Mouse (Mus musculus) skeletal muscle tissue, postnatal 0 days (tissue): Measurements from ENCODE around the gene Ciao1. TPM values are rescaled to one million over a fixed set of nuclear protein-coding genes. Genes with fewer than 3 reads are reported as not detected.

Experiments used
- polyA plus RNA-seq: library from polyadenylated mRNA; unstranded; fragments of >200 nt; fragmentation: Nextera tagmentation; extraction: Ambion mirVana; gene quantifications from 2 replicates; pipeline ENCODE4 v1.2.1, GENCODE M21; 2015

Ciao1 gene
- 57.0 and 59.0 TPM in 2 replicates for polyA plus RNA-seq

GRCm38 (mm10) chr2:127247592-127248333 is at the start of gene Ciao1, which contains the start of gene Tmem127:
Ciao1 (minus strand) TSS chr2:127247816.
Tmem127 (plus strand) TSS chr2:127247908.

GRCm38 (mm10) chr2:127269491-127270299 is 22.1 kb upstream of the Ciao1 start, which contains the start of gene Stard7:
Stard7 (plus strand) TSS chr2:127270218.

GRCm38 (mm10) chr2:127207547-127208451 is 39.8 kb downstream of the Ciao1 start, which contains the start of the genes 1810024B03Rik and Snrnp200:
1810024B03Rik (minus strand) TSS chr2:127208280.
Snrnp200 (plus strand) TSS chr2:127208386.

Other genes with a start within 250 kb of the Ciao1 start
- gene Ap4e1, start 239.1 kb downstream of the Ciao1 start, polyA plus RNA-seq, result 5.2 and 6.1 TPM in 2 replicates
- gene Blvra, start 177.2 kb downstream of the Ciao1 start, polyA plus RNA-seq, result 24.0 and 30.8 TPM in 2 replicates
- 14.4 and 16.8 TPM in 2 replicates for gene Ncaph, start 113.9 kb downstream of the Ciao1 start, polyA plus RNA-seq
- gene Itpripl1, start 104.4 kb downstream of the Ciao1 start, polyA plus RNA-seq, result 9.9 and 12.2 TPM in 2 replicates
- gene 1810024B03Rik, start 39.5 kb downstream of the Ciao1 start, polyA plus RNA-seq, result 1.3 and 1.4 TPM in 2 replicates
- 15.6 and 18.9 TPM in 2 replicates for gene Snrnp200, start 39.4 kb downstream of the Ciao1 start, polyA plus RNA-seq
- 26.8 and 28.6 TPM in 2 replicates for gene Tmem127, start 92 bp upstream of the Ciao1 start, polyA plus RNA-seq
- 106 and 128 TPM in 2 replicates for gene Stard7, start 22.4 kb upstream of the Ciao1 start, polyA plus RNA-seq
- gene Dusp2, start 88.3 kb upstream of the Ciao1 start, polyA plus RNA-seq, result 8.7 and 11.3 TPM in 2 replicates
- 0.24 and 0.41 TPM in 2 replicates for gene Astl, start 90.8 kb upstream of the Ciao1 start, polyA plus RNA-seq
- gene Adra2b, start 115.4 kb upstream of the Ciao1 start, polyA plus RNA-seq, result 1.4 and 1.5 TPM in 2 replicates
- gene Gpat2, start 177.4 kb upstream of the Ciao1 start, polyA plus RNA-seq, result 0.17 and 0.19 TPM in 2 replicates
- gene Fahd2a, start 196.7 kb upstream of the Ciao1 start, polyA plus RNA-seq, result 18.3 and 20.6 TPM in 2 replicates